Mouse (Mus musculus): ENCODE measurements around the gene Slc38a10. TPM values are rescaled to one million over a fixed set of nuclear protein-coding genes. Genes with fewer than 3 reads are reported as not detected.
A peak's percentile ranks its signal among the peaks of the same experiment; 100 is the strongest.

Slc38a10 gene
- total RNA-seq, 2 experiments from 2014 or later = 81.4 to 86.5 TPM

GRCm38 (mm10) chr11:120140255-120140654 lies 10.9 kb downstream of the Slc38a10 start:
- DNase-seq (ENCODE audit: low spot score in 2 of 2) = no peak

- DNase-seq (ENCODE audit: low spot score in 2 of 2) = no peak
Observed at GRCm38 (mm10) chr11:120139309-120139731, 11.8 kb downstream of the Slc38a10 start.

- DNase-seq (ENCODE audit: low spot score in 2 of 2) = no peak
Observed at GRCm38 (mm10) chr11:120137625-120138004, 13.5 kb downstream of the Slc38a10 start.

- DNase-seq (ENCODE audit: low spot score in 2 of 2) = peak; percentile 84 to 92
Observed at GRCm38 (mm10) chr11:120136796-120137624, 14.1 kb downstream of the Slc38a10 start.

DNA sequence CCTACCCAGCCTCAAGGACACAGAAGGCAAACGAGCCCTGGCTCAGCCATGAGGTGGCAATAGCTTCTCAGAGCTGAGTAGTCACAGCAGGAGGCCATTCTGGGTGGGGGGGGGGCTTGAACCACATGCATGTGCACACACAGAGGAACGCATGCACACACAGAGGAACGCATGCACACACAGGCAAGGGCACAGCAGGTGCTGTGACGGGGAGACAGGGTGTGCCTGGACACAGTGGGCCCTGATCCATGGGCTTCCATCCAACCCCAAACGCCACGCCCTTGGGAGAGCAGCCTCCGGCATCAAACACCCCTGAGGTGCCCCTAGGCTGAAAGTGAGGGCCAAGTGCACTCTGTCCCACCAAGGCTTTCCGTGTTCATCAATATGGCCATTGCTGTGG lies 15.0 kb downstream of the Slc38a10 start:
- DNase-seq (ENCODE audit: low spot score in 2 of 2) = no peak

DNA sequence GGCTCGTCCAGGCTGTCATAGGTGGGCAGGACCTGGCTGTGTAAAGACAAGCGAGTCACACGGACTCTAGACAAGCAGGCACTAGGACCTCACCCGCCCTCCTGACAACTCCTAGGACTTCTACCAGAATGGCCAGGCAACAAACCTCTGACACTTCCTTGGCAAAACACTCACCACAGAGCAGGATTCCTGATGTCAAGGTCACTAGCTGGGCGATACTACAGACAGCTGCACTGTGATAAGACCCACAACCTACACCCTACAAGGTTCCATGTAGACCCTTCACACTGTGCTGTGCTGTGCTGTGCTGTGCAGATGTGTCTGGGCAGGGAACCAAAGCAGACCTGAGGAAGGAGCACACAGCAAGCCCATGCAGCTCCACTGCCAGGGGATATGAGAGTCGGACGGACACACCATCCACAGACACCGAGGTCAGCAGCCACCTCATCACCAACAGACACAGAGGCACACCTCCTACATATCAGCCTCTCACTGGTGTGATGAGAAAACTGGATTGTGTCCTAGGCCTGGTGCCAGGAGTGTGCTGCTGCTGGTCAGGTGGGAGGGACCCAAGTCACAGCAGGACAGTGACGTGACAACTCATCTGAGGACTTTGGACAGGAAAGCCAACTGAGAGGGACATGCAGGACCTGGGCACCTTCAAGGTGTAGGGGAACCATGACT lies 16.2 kb downstream of the Slc38a10 start:
- DNase-seq (ENCODE audit: low spot score in 2 of 2) = no peak

GRCm38 (mm10) chr11:120134148-120134547 lies 17.0 kb downstream of the Slc38a10 start:
- DNase-seq (ENCODE audit: low spot score in 2 of 2) = no peak

DNA sequence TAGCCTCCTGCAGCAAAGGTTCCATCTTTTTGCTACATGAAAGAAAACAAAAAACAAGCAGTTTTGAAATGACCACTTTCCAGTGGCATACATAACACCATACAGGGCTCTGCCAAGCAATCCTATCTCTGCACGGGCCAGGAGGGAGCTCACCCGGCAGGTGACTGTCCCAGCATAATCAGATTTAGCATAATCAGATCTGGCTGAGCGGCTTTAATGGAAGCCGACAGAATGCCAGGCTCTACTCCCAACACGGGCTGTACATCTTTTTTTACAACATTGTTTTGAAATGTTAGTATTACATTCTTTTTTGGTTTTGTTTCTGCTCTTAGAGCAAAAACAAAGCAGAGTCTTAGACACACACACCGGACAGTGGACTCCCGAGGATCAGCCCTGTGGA lies 21.9 kb downstream of the Slc38a10 start:
- DNase-seq (ENCODE audit: low spot score in 2 of 2) = no peak

GRCm38 (mm10) chr11:120126845-120127244 lies 24.3 kb downstream of the Slc38a10 start:
- no peak for DNase-seq (ENCODE audit: low spot score in 2 of 2)

DNA sequence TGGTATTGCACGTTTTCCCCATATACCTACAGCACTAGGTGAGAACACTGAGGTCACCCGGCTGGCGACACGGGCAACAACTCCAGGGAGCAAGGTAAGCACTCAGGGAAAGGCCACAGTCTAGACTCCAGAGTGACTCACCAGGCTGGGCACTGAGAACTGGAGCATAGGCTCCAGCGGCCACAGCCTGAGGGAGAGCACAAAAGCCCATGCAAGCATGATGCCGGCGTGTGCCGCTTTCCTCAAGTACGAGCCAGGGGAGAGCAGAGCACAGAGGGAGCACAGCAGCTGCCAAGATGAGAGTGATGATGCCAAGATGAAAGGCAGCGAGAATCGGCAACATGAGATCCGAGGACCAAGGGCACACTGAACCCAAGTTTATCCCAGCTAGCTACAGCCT lies 29.0 kb downstream of the Slc38a10 start:
- no peak for DNase-seq (ENCODE audit: low spot score in 2 of 2)

DNA sequence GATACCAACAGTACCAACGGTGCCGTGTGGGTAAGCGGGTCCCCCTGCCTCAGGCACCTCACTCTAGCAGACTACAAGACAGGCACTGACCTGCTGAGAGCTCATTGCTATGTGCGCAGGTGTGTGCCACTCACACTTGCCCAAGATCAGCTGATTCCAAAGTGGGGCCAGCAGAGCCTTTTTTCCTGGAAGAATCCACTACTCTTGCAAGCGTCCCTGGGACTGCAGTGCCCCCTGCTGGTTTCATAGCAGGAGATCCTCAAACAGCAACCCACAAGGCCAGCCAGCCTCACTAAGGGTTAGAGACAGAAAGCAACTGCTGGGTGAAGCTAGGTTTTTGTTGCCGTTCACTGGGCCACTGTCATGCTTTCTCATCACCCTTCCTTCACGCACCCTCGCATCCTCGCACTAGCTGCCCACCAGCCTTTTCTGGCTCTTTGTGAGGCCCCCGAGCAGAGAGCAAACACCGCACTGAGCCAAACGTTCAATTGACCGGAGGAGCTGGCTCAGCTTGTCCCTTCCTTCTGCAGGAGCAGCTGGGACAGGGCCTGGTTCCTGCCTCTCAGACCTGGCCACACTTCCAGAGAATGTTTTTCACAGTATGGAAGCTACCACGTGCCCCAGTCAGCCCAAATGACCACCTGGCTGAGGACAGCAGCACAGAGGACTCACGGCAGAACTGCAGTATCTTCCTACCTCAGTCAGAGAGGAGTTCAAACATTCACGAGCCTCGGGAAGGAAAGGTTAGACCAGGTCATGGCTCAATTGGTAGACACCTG lies 30.3 kb downstream of the Slc38a10 start:
- peak; percentile 68 to 84 for DNase-seq (ENCODE audit: low spot score in 2 of 2)

- DNase-seq (ENCODE audit: low spot score in 2 of 2) = no peak
Observed at GRCm38 (mm10) chr11:120119936-120120541, 31.1 kb downstream of the Slc38a10 start.

GRCm38 (mm10) chr11:120119108-120119507 lies 32.0 kb downstream of the Slc38a10 start:
- no peak for DNase-seq (ENCODE audit: low spot score in 2 of 2)

DNA sequence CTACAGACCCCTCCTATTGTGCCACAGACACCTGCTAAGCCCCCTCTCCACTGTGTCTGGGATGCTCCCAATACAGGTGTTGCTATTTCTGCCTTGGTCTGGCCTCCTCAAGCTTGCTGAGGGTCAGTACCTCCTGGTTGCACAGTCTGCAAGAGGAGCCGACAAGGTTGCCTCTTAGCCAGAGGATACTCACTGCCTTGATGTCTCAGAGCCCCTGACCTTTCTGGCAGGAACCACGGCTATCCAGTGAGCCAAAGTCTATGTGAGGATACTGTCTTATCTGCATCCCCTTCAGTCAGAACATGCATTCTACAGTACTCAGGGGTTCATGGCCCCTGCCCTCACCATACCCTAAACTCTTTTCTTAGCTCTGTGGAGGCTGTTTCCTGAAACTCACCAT lies 33.5 kb downstream of the Slc38a10 start:
- no peak for DNase-seq (ENCODE audit: low spot score in 2 of 2)

DNA sequence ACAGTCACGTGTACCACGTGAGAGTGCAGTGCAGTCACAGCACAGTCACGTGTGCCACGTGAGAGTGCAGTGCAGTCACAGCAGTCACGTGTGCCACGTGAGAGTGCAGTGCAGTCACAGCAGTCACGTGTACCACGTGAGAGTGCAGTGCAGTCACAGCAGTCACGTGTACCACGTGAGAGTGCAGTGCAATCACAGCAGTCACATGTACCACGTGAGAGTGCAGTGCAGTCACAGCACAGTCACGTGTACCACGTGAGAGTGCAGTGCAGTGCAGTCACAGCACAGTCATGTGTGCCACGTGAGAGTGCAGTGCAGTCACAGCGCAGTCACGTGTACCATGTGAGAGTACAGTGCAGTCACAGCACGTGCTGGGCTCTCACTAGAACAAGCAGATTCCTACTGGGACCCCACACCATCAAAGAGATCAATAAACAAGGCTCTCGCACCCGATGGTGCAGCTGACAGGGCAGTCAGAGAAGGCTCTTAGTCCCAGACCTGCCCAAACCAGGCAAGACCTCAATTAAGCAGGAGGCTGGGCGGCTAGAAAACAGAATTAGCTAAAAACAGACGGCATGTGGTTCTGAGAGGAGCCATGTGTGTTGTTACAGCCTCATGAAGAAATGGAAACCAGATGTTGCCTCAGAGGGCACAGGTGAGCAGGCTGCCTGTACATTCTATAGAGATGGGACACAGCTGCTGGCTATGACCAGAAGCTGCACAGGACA lies 36.5 kb downstream of the Slc38a10 start:
- DNase-seq (ENCODE audit: low spot score in 2 of 2) = no peak

GRCm38 (mm10) chr11:120112136-120112535 lies 39.0 kb downstream of the Slc38a10 start:
- no peak for DNase-seq (ENCODE audit: low spot score in 2 of 2)

GRCm38 (mm10) chr11:120111033-120111432 lies 40.1 kb downstream of the Slc38a10 start:
- peak in 1 of 2 experiments; percentile 45 for DNase-seq (ENCODE audit: low spot score in 2 of 2)

DNA sequence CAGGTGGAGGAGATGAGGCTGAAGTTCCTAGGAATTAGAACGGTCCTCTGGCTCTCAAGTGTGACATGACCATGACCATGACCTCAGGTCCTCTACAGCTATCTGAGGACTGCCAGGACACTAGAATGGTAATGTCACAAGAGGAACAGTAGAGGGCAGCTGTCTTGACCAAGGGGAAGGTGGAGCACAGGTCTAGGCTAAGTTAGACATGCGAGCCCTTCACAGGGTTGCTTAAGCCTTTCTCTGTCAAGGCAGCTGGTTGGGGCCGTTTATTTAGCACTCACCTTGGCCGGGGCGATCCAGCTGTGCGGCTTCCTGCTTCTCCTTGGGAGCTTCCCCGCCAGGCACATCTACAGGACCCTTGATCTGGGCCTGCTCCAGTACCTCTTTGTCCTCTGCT lies 40.6 kb downstream of the Slc38a10 start:
- DNase-seq (ENCODE audit: low spot score in 2 of 2) = no peak

GRCm38 (mm10) chr11:120109558-120110210 lies 41.5 kb downstream of the Slc38a10 start:
- peak in 1 of 2 experiments; percentile 49 for DNase-seq (ENCODE audit: low spot score in 2 of 2)

DNA sequence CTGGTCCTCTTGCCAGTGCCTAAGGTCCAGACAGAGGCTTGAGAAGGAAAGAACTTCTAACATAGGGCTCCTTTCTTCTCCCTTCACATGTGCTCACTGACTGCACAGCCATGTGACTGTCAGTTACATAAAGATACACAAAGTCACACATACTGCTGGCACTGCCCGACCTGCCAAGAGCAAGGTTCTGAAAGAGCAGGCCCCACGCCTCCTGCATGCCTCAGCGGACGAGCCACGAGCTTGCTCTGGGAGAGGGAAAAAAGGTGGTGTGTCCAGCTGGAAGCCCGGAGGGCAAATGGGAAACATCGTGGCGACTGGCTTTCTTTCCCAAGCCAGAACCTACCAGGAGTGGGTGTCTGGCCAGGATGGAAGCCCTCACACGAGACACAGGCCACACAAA lies 43.4 kb downstream of the Slc38a10 start:
- no peak for DNase-seq (ENCODE audit: low spot score in 2 of 2)

Data from layer of hippocampus, adult 18-20 months (tissue).